Mouse (Mus musculus) G1E (cell line): ENCODE results near the gene Hectd2.

Source experiments
- CTCF ChIP-seq: IDR thresholded peaks from 2 replicates; pipeline ENCODE4 v1.5.1; 2012; ENCODE audit warnings: low read depth, low read length, inconsistent platforms, mixed read lengths
- GATA1 ChIP-seq: IDR thresholded peaks from 2 replicates; pipeline ENCODE4 v1.6.1; 2012; ENCODE audit warnings: borderline replicate concordance, low read length, inconsistent platforms, mixed read lengths
- POLR2AphosphoS5 ChIP-seq: IDR thresholded peaks from 2 replicates; pipeline ENCODE4 v1.6.1; 2012; ENCODE audit warnings: low read depth, low read length, inconsistent platforms; ENCODE audit not compliant: insufficient replicate concordance
- TAL1 ChIP-seq: conservative IDR thresholded peaks from 2 replicates; pipeline ENCODE4 v1.6.1; 2012; ENCODE audit warnings: low read depth, low read length, inconsistent platforms, mixed read lengths

- TF ChIP-seq CTCF (no peak), POLR2AphosphoS5 (no peak), GATA1 (no peak), TAL1 (no peak)
Observed at GRCm38 (mm10) chr19:36652686-36653085, 98.2 kb downstream of the Hectd2 start.
